Mouse (Mus musculus) monocyte, adult 5-6 weeks (primary cell): ENCODE measurements around the gene Maml1. TPM values are rescaled to one million over a fixed set of nuclear protein-coding genes. Genes with fewer than 3 reads are reported as not detected.

Experiments
- ATAC-seq: fragments of 153-309, 156-312 bp; replicated peaks from 2 replicates; pipeline ENCODE4 v1.8.0; 2017; ENCODE audit warnings: mild to moderate bottlenecking; ENCODE audit not compliant: low TSS enrichment, insufficient number of reproducible peaks, severe bottlenecking, poor library complexity, low FRiP score
- total RNA-seq: library from RNA; stranded (forward); fragments of 200-1000, 200-491, 200-594 nt; gene quantifications from 3 replicates; pipeline ENCODE4 v1.2.3, GENCODE M21; 2017

Gene Maml1
- total RNA-seq, 1 experiment from 2014 or later: 13.2 TPM

- no peak for ATAC-seq
These were observed 39.9 kb downstream of the Maml1 start for GRCm38 (mm10) chr11:50252166-50252565.

GRCm38 (mm10) chr11:50248473-50249171 is 43.5 kb downstream of the Maml1 start:
- ATAC-seq: no peak

GRCm38 (mm10) chr11:50245269-50245668 is 46.8 kb downstream of the Maml1 start:
- peak; percentile 80 for ATAC-seq

GRCm38 (mm10) chr11:50243926-50244325 is 48.2 kb downstream of the Maml1 start:
- peak; percentile 58 for ATAC-seq

GRCm38 (mm10) chr11:50240235-50240911 is 51.7 kb downstream of the Maml1 start:
- ATAC-seq: no peak

GRCm38 (mm10) chr11:50238821-50239791 is 53.0 kb downstream of the Maml1 start:
- peak; percentile 11; the same call in 1 of the 2 replicates for ATAC-seq

GRCm38 (mm10) chr11:50238324-50238723 is 53.8 kb downstream of the Maml1 start, which contains the start of gene Ltc4s:
Gene Ltc4s (minus strand): TSS chr11:50238616.
- ATAC-seq: no peak

- ATAC-seq: no peak
These were observed 54.9 kb downstream of the Maml1 start for GRCm38 (mm10) chr11:50236937-50237835.

- peak; percentile 63 for ATAC-seq
These were observed 55.6 kb downstream of the Maml1 start for GRCm38 (mm10) chr11:50236540-50236936.

GRCm38 (mm10) chr11:50234606-50235005 is 57.5 kb downstream of the Maml1 start:
- no peak for ATAC-seq

- ATAC-seq: no peak
These were observed 58.1 kb downstream of the Maml1 start for GRCm38 (mm10) chr11:50233993-50234392.

- ATAC-seq: no peak
These were observed 59.1 kb downstream of the Maml1 start for GRCm38 (mm10) chr11:50233022-50233421.

GRCm38 (mm10) chr11:50231411-50231810 is 60.7 kb downstream of the Maml1 start:
- ATAC-seq: no peak

- ATAC-seq: no peak
These were observed 61.4 kb downstream of the Maml1 start for GRCm38 (mm10) chr11:50230481-50231304.

GRCm38 (mm10) chr11:50229252-50229910 is 62.7 kb downstream of the Maml1 start:
- peak; percentile 59 for ATAC-seq

GRCm38 (mm10) chr11:50228772-50229171 is 63.3 kb downstream of the Maml1 start:
- ATAC-seq: no peak

- no peak for ATAC-seq
These were observed 64.4 kb downstream of the Maml1 start for GRCm38 (mm10) chr11:50227736-50228135.
